Mouse (Mus musculus): Measurements from ENCODE around the gene Psip1. TPM values are rescaled to one million over a fixed set of nuclear protein-coding genes. Genes with fewer than 3 reads are reported as not detected.
A peak's percentile ranks its signal among the peaks of the same experiment; 100 is the strongest.

The Psip1 gene
- polyA plus RNA-seq, 3 experiments from 2014 or later = 64.5 to 71.5 (median 67.4) TPM

DNA sequence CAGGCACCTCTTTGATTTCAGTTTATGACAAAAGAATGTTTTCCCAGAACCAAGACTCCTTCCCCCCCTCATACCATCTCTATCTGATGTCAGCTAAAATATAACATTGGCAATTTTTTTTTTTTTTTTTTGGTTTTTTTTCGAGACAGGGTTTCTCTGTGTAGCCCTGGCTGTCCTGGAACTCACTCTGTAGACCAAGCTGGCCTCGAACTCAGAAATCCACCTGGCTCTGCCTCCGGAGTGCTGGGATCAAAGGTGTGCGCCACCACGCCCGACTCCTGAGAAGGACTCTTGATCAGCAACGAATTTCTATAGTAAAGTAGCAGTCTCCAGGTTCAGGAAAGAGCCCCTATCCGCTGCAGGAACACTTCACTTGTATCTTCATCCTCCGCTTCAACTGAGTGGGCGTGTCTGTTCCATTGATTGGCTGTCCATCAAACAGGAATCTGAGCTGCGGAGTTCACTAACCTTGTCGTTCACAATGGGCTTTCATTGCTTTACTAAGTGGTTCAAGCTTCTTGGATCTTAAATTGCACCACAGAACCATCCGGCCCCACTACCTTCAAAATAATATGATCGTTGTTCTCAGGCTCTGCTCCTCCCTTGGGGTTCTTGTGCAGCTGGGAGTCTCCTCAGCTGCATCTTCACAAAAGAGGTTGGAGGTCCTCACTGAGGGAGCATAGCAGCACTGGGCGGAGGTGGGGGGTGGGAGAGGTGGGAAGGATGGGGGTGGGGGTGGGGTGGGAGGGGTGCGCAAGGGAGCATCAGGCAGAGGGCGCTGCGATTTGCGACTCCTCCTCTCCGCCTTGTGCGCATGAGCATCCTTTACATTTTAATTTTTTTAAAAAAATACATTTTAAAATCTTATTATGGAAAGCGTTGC, 14.1 kb upstream of the Psip1 start:
- no peak for ATAC-seq

DNA sequence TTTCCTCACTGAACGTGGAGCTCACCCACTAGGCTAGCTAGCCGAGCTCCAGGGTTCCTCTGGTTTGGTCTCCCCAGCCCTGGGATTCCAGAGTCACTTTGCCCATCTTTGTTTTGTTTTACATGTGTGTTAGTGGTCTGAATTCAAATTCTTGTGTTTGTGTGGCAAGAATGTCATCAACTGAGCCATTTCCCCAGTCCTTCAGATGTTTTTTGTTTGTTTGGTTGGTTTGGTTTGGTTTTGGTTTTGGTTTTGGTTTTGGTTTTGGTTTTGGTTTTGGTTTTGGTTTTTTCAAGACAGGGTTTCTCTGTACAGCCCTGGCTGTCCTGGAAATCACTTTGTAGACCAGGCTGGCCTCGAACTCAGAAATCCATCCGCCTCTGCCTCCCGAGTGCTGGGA, 10.8 kb upstream of the Psip1 start:
- ATAC-seq = peak; percentile 41

DNA sequence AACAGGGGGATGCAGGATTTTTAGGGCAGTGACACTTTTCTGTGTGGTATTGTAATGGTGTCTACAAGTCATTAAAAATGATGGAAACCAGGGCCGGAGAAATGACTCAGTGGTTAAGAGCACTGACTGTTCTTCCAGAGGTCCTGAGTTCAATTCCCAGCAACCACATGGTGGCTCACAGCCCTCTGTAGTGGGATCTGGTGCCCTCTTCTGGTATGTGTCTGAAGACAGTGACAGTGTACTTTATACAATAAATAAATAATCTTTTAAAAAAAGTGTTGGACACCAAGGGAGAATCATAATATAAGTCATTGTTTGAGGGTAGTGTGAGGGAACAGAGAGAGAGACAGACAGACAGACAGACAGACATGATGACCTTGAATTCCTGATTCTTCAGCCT, 6.9 kb upstream of the Psip1 start:
- ATAC-seq = no peak

DNA sequence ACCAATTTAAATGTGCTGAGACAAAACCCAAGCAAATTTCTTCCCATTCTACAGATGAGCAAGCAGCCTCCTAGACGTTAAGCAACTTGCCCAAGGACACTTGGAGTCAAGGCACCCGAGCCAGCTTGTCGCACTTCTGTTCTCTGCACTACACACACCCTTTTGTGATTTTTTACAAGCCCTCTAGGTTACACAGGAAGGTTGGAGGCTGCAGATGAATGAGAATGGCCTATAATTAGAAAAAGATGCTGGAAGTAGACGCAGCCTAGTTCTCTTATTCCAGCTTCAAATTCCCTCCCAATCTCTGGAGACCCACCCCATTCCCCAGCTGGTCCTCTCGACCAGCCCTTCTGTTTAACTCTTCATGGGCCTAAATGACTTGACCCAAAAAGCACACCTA, 2.9 kb upstream of the Psip1 start:
- no peak for ATAC-seq

GRCm38 (mm10) chr4:83485735-83486116, 533 bp downstream of the Psip1 start:
- peak; percentile 79 for ATAC-seq

GRCm38 (mm10) chr4:83485250-83485649, 1.0 kb downstream of the Psip1 start:
- ATAC-seq = no peak

DNA sequence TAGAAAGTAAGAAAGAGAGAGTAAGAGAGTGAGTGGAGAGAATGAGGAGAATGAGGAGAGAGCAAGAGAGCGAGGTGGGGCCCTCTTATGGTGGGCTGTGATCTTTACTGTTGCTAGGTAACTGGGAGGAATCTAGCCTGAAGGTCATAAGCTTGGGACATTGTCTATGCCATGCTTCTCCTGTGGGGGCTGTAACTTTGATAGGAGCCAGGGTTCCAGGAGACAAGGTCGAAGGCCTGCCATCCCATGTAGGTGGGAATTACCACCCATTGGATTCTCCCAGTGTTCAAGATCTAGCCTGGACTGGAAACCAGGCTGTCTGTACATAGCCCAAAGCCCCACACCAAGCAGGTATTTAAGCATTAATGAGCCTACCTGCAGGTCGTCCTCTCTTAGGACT, 18.1 kb downstream of the Psip1 start:
- ATAC-seq = no peak

DNA sequence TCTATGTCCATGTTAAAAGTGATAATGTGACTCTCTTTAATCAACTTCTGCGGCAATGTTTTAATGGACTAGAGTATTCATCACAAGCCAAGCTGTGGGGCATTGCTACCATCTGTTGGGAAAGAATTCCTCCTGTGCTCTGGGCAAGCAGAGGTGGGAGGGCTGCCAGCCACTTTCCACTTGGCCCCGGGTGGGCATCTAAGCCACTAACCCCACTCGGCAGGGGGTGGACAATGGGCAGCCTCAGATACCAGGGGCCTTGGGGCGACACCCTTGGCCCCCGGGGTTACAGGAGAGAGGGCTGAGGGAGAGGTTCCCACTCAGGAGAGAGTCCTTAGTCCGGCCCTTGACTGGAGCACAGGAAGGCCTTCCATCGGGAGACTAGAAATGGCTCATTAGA, 18.6 kb downstream of the Psip1 start:
- no peak for ATAC-seq

DNA sequence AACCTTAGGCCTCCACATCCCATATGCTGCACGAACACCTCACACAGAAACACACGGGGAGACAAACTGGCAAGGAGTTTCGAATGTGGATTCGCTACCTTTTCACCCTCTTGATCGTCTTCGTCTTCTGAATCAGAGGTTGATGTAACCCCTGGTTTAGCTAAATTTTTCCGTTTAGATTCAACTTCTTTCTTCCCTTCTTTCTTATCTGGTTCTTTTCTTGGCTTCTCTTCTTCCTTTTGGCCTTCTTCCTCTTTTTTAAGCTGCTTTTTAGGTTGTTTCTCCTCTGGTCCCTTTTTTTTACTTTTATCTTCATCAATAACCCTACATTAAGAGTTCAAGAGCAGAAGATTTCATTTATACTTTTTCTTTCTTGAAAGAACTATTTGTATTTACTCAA, 21.4 kb downstream of the Psip1 start:
- ATAC-seq = no peak

- ATAC-seq = no peak
Measured at GRCm38 (mm10) chr4:83460106-83460505, 26.2 kb downstream of the Psip1 start.

DNA sequence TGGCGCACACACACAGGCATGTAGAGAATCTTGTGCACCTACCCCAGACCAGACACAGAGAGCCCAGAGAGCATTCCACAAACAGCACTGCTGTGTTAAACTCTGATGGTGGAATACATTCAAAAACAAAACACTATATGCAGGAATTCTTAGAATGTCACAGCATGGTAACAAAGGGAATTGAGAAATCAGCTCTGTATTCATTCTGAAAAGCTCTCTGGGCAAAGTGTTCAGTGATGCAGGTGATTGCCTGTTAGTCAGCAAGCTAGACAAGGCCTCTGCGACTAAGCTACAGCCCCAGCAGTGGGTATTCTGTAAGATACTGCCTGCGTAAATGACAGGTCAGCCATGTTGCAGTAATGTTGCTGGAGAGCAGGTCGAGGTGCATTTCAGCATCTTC, 35.5 kb downstream of the Psip1 start:
- ATAC-seq = no peak

GRCm38 (mm10) chr4:83441050-83441449, 45.2 kb downstream of the Psip1 start:
- no peak for ATAC-seq

- ATAC-seq = no peak
Measured at GRCm38 (mm10) chr4:83439045-83439444, 47.2 kb downstream of the Psip1 start.

- ATAC-seq = no peak
Measured at GRCm38 (mm10) chr4:83438116-83438515, 48.1 kb downstream of the Psip1 start.

DNA sequence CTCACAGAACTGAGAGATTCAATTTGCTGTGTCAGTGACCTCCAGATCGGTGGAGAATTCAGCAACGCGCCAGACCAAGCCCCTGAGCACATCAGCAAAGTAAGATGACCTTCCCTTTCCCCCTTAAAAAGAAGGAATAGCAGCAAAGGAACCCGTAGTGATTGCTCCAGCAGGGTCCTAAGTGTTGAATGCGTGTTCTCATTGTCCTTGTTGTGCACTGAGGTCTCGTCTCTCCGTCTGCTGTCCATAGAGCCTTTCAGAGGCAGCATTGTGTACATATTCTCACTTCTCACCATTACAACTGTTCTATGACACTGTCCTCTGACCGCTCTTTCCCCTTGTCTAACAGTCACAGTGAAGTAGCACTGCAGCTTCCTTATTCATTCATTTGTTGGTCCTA, 49.9 kb downstream of the Psip1 start:
- ATAC-seq = no peak

DNA sequence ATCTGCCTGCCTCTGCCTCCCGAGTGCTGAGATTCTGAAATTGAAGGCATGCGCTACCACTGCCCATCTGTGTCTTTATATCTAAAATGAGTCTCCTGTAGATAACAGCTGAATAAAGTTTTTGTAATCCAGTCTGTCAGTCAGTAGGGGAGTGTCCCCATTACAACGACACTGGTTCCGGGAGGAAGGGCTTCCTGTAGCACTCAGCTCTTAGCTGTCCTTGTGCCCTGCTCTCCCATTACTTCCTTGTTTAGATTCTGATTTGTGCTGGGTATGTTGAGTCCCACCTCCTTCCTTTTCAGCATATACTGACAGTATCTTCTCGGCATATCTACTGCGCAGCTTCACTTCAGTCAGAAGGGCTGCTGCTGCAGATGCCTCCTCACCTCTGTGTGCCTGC, 53.4 kb downstream of the Psip1 start:
- peak; percentile 83 for ATAC-seq

- ATAC-seq = no peak
Measured at GRCm38 (mm10) chr4:83431950-83432349, 54.3 kb downstream of the Psip1 start.

DNA sequence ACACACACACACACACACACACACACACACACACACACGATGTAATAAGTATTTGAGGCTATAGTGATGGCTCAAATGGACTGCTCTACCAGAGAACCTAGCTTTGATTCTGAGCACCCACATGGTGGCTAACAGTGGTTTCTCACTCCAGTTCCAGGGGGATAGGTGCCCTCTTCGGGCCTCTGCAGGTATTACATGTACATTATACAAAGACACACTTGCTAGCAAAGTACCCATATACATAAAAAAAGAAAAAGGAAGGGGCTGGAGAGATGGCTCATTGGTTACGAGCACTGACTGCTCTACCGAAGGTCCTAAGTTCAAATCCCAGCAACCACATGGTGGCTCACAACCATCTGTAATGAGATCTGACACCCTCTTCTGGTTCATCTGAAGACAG, 57.4 kb downstream of the Psip1 start:
- no peak for ATAC-seq

DNA sequence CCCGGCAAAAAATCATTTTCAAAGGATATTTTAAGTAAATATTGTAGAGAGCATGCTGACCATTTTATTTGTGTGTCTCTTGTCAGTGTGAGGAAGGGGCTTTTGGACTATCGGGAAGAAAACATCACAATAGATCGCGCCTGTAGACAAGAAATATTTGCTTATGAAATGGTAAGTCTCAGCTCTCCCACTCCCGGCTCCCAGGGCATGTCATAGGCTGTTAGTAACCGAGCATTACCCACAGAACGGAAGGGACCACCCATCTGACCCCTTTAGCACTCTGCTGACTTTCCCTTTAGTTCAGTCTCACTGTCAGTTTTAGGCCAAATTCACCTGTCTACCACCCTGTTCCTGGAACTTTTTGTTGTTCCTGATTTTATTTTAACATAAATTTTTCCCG, 58.6 kb downstream of the Psip1 start:
- ATAC-seq = no peak

DNA sequence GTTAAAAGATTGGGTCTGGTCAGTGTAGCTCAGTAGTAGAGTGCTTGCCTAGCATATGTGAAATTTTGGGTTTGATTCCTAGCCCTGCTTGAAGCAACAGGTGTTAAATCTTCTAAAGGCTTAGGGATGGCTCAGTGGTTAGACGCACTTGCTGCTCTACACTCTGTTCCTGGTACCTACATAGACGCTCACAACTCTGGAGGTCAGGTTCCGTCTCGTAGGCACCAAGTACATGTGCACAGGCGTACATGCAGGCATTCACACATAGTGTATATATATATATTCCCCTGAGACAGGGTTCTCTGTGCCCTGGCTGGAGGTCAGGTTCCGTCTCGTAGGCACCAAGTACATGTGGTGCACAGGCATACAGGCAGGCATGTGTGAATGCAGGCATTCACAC, 59.1 kb downstream of the Psip1 start:
- no peak for ATAC-seq

GRCm38 (mm10) chr4:83425119-83425518, 61.1 kb downstream of the Psip1 start:
- no peak for ATAC-seq

GRCm38 (mm10) chr4:83423641-83424040, 62.6 kb downstream of the Psip1 start:
- ATAC-seq = no peak

GRCm38 (mm10) chr4:83418781-83419180, 67.5 kb downstream of the Psip1 start:
- ATAC-seq = no peak

GRCm38 (mm10) chr4:83417820-83418186, 68.5 kb downstream of the Psip1 start:
- ATAC-seq = no peak
